Comparison of ENCODE assay signal across 30 mouse cellular contexts in the genomic region with DNA sequence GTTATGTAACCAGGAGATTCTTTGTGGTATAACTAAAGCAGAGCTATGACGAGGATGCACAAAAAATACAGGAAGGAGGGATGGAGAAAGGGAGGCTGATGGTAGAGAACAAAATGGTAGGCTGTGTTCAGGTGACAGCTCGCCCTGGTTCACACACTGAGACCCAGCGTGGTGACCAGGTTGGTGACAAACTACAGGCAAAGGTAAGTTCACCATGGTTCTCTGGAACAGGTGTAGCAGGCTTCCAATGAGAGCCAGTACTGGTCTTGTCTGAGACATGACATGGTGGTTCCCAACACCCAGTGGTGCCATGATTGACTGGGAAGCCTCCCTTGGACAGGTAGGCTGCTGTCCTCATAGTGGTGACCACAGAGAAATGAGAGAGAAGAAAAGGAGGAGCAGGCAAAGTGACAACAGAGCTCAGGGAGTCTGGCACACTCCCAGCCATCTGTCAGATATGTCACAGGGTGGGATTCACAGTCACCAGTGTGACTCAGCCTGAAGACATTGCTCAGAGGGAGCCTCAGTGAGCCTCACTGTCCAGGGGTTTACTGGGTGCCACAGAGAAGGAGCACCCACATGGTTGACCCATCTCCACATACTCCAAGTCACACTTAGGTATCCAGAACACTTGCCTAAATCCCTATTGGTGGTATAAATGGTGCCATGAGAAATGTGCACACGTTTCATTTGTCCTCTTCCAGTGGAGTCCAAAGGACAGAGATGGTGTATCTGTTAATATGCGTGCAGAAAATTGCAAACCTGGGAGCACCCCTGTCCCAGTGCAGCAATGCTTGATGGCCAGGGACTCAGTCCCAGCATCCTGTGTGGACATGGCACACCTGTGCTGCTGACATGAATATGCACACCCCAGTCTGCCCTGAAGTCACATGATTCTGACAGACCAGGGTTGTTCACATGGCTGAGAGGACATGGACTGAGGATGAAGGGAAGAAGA. TPM values are rescaled to one million over a fixed set of nuclear protein-coding genes. Genes with fewer than 3 reads are reported as not detected.
DNase-seq lines count a peak whose midpoint lies in the region; ATAC-seq and TF ChIP-seq lines count a peak whose summit lies in the region.
"Had no signal": no experiment of that assay in that cellular context is flagged by ENCODE, and none has a peak within 500 bp of the region (broad histone marks: within the 10 kb centered on the region; RNA-seq: fewer than 3 reads in every experiment).

No protein-coding gene starts in this region.

- H3K36me3 ChIP-seq in liver, postnatal 0 days (replicated peaks; ENCODE audit: insufficient read depth, low read length), result no peaks in the 10 kb centered on the region
- H3K36me3 ChIP-seq: embryonic facial prominence, embryonic 13.5 days; embryonic facial prominence, embryonic 15.5 days; forebrain, embryonic 15.5 days; G1E had no signal

- H3K9ac ChIP-seq in liver, postnatal 0 days (replicated peaks), result no peak overlapping the region
- H3K9ac ChIP-seq: embryonic facial prominence, embryonic 13.5 days; embryonic facial prominence, embryonic 15.5 days; forebrain, embryonic 13.5 days; forebrain, embryonic 15.5 days had no signal

- H3K27ac ChIP-seq in liver, postnatal 0 days (ENCODE audit: low read depth), result no peak overlapping the region
- H3K27ac ChIP-seq: embryonic facial prominence, embryonic 13.5 days; embryonic facial prominence, embryonic 15.5 days; forebrain, embryonic 13.5 days; forebrain, embryonic 15.5 days had no signal

- H3K4me3 ChIP-seq in liver, postnatal 0 days (ENCODE audit: low read depth, low read length), result no peak overlapping the region
- H3K4me3 ChIP-seq: embryonic facial prominence, embryonic 13.5 days; embryonic facial prominence, embryonic 15.5 days; forebrain, embryonic 13.5 days; forebrain, embryonic 15.5 days had no signal

- H3K4me2 ChIP-seq in liver, postnatal 0 days (ENCODE audit: low read depth, low read length), result no peak overlapping the region
- H3K4me2 ChIP-seq: embryonic facial prominence, embryonic 13.5 days; embryonic facial prominence, embryonic 15.5 days; forebrain, embryonic 13.5 days; forebrain, embryonic 15.5 days had no signal

- TF ChIP-seq CTCF in liver, postnatal 0 days (IDR thresholded peaks at IDR 0.05; ENCODE audit: low read depth), result no peak

- DNase-seq in heart, adult 11 months, result peak; percentile 66
- DNase-seq in heart, postnatal 10 days, result no peak
- DNase-seq in kidney, adult 11 months, result peak; percentile 0
- no peak for DNase-seq in kidney, adult 9 months
- peak; percentile 12 for DNase-seq in liver, postnatal 0 days
- DNase-seq in liver, result no peak
- DNase-seq: adrenal gland, adult 2 months; adrenal gland, postnatal 10 days; adrenal gland, postnatal 25 days; B cell, adult 2 months; cerebellum, adult 11 months; cerebellum, adult 18-20 months; cerebellum, adult 8-10 months; cerebellum, adult 9-11 months; cerebellum, postnatal 14 days; cerebellum, postnatal 36 days; embryo, embryonic 11 days had no signal

- H3K4me1 ChIP-seq in liver, postnatal 0 days (ENCODE audit: insufficient read depth), result no peaks in the 10 kb centered on the region
- H3K4me1 ChIP-seq: embryonic facial prominence, embryonic 13.5 days; embryonic facial prominence, embryonic 15.5 days; forebrain, embryonic 13.5 days; forebrain, embryonic 15.5 days had no signal

- ATAC-seq in liver, postnatal 0 days, result peak; percentile 67
- no peak for ATAC-seq in megakaryocyte, adult 5-6 weeks (ENCODE audit: poor library complexity, severe bottlenecking)
- ATAC-seq: CD4-positive, CD25-positive, alpha-beta regulatory T cell, adult 4 months; forebrain, embryonic 13.5 days; forebrain, embryonic 15.5 days; Patski had no signal

- WGBS in liver, postnatal 0 days (ENCODE audit: insufficient replicate concordance), result 58% methylated on average over 5 of the region's 5 CpGs

- H3K27me3 ChIP-seq in liver, postnatal 0 days (ENCODE audit: insufficient read depth, low read length), result no peaks in the 10 kb centered on the region
- H3K27me3 ChIP-seq: embryonic facial prominence, embryonic 13.5 days; embryonic facial prominence, embryonic 15.5 days; forebrain, embryonic 13.5 days; forebrain, embryonic 15.5 days; Patski had no signal

- H3K9me3 ChIP-seq in liver, postnatal 0 days (ENCODE audit: low read length), result no peaks in the 10 kb centered on the region
- H3K9me3 ChIP-seq: embryonic facial prominence, embryonic 13.5 days; embryonic facial prominence, embryonic 15.5 days; forebrain, embryonic 13.5 days; forebrain, embryonic 15.5 days; G1E had no signal

- intact Hi-C loops in heart, postnatal 10 days (cut with DNase I), result no loop called here

- no peak for TF ChIP-seq EP300 in liver, postnatal 0 days (IDR thresholded peaks at IDR 0.05; ENCODE audit: low read depth)

RNA-seq across cellular contexts. Expression of gene Cyp2d9, which starts 24.1 kb away (rescaled TPM):
- total RNA-seq in heart, postnatal 10 days (2021), result not detected
- polyA plus RNA-seq in liver, postnatal 0 days (2015; fragmentation: Nextera tagmentation; extraction: Ambion mirVana), result 216 and 246 TPM in 2 replicates
- not detected in 2 replicates for total RNA-seq in megakaryocyte, adult 5-6 weeks (2015)
- total RNA-seq in megakaryocyte, adult 5-6 weeks (2017), result not detected in 2 replicates
- total RNA-seq: adrenal gland, postnatal 25 days; CH12.LX; common myeloid progenitor, adult 5-6 weeks had no signal
- polyA plus RNA-seq: adrenal gland, adult 2 months; brain, embryonic 14.5 days; CD4-positive, CD25-positive, alpha-beta regulatory T cell, adult 4 months; embryonic facial prominence, embryonic 11.5 days; embryonic facial prominence, embryonic 13.5 days; embryonic facial prominence, embryonic 15.5 days; forebrain, embryonic 11.5 days; forebrain, embryonic 13.5 days; forebrain, embryonic 15.5 days; G1E; Patski had no signal

RNA-seq across cellular contexts. Expression of gene Cyp2d10, which starts 50.3 kb away (rescaled TPM):
- total RNA-seq in heart, postnatal 10 days (2021), result not detected
- polyA plus RNA-seq in liver, postnatal 0 days (2015; fragmentation: Nextera tagmentation; extraction: Ambion mirVana), result 384 and 387 TPM in 2 replicates
- total RNA-seq in megakaryocyte, adult 5-6 weeks (2015), result not detected in 2 replicates
- total RNA-seq in megakaryocyte, adult 5-6 weeks (2017), result not detected in 2 replicates
- total RNA-seq: CH12.LX; common myeloid progenitor, adult 5-6 weeks had no signal
- polyA plus RNA-seq: brain, embryonic 14.5 days; CD4-positive, CD25-positive, alpha-beta regulatory T cell, adult 4 months; embryonic facial prominence, embryonic 11.5 days; embryonic facial prominence, embryonic 13.5 days; embryonic facial prominence, embryonic 15.5 days; forebrain, embryonic 11.5 days; forebrain, embryonic 13.5 days; forebrain, embryonic 15.5 days; G1E had no signal

Comparison
In these comparisons a context has a peak if more than half of its experiments do, and no peak if none do; other contexts are left out.
1. DNase-seq: peak in heart, adult 11 months (single experiment), kidney, adult 11 months (single experiment) and liver, postnatal 0 days (single experiment); none in heart, postnatal 10 days (0 of 2), kidney, adult 9 months (single experiment) and liver (single experiment).